Mouse (Mus musculus) forebrain, embryonic 14.5 days (tissue): Measurements from ENCODE around the gene Lamtor4. TPM values are rescaled to one million over a fixed set of nuclear protein-coding genes. Genes with fewer than 3 reads are reported as not detected.
"Not testable (repeated sequence)": the region's sequence is repeated elsewhere in the genome, so short reads cannot be mapped to it uniquely, and the experiment has no call there.

Experiments used
- ATAC-seq: fragments of 200-750 bp; cut with Nextera tagmentation; 2 replicates; pipeline ENCODE4 v1.8.0; 2017; ENCODE audit warnings: mild to moderate bottlenecking, moderate library complexity
- DNase-seq: peaks from one replicate; pipeline ENCODE4 v3.0.0-alpha.2; 2015; ENCODE audit warnings: low spot score
- H3K27ac ChIP-seq: fragments of 300-500 bp; sonication (generic); 2 replicates; pipeline ENCODE4 v1.5.1; 2014; ENCODE audit warnings: low read depth, mild to moderate bottlenecking, control low read depth, low read length, moderate library complexity
- H3K27me3 ChIP-seq: fragments of 300-500 bp; sonication (generic); replicated peaks from 2 replicates; pipeline ENCODE4 v1.6.1; 2014; ENCODE audit warnings: low read length, control low read depth, mixed read lengths; ENCODE audit not compliant: control insufficient read depth, insufficient read depth
- H3K36me3 ChIP-seq: fragments of 300-500 bp; sonication (generic); 2 replicates; pipeline ENCODE4 v1.6.1; 2014; ENCODE audit warnings: low read length, control low read depth; ENCODE audit not compliant: control insufficient read depth, insufficient read depth
- H3K4me1 ChIP-seq: fragments of 300-500 bp; sonication (generic); 2 replicates; pipeline ENCODE4 v1.6.1; 2014; ENCODE audit warnings: antibody characterized with exemption, low read length, control low read depth; ENCODE audit not compliant: control insufficient read depth, insufficient read depth
- H3K4me2 ChIP-seq: fragments of 300-500 bp; sonication (generic); 2 replicates; pipeline ENCODE4 v1.6.1; 2014; ENCODE audit warnings: mild to moderate bottlenecking, control low read depth, low read length
- H3K4me3 ChIP-seq: fragments of 300-500 bp; sonication (generic); 2 replicates; pipeline ENCODE4 v1.5.1; 2014; ENCODE audit warnings: low read depth, low read length, control low read depth
- H3K9ac ChIP-seq: fragments of 300-500 bp; sonication (generic); 2 replicates; pipeline ENCODE4 v1.6.1; 2014; ENCODE audit warnings: mild to moderate bottlenecking, low read length, control low read depth, moderate library complexity
- H3K9me3 ChIP-seq: fragments of 300-500 bp; sonication (generic); replicated peaks from 2 replicates; pipeline ENCODE4 v1.6.1; 2016; ENCODE audit warnings: low read length, control low read depth, mixed read lengths; ENCODE audit not compliant: control insufficient read depth
- WGBS: fragments of 180-500 bp; shearing (Covaris S2); extraction: QIAGEN DNeasy Blood & Tissue Kit; methylation state at CpG from one replicate; pipeline ENCODE4 v1.1.7; 2014; 5-methylcytosine and 5-hydroxymethylcytosine counted together
- polyA plus RNA-seq: library from polyadenylated mRNA; unstranded; fragments of >200 nt; fragmentation: Nextera tagmentation; extraction: Ambion mirVana; gene quantifications from 2 replicates; pipeline ENCODE4 v1.2.1, GENCODE M21; 2014

Gene Lamtor4
- 73.7 and 88.2 TPM in 2 replicates for polyA plus RNA-seq

DNA sequence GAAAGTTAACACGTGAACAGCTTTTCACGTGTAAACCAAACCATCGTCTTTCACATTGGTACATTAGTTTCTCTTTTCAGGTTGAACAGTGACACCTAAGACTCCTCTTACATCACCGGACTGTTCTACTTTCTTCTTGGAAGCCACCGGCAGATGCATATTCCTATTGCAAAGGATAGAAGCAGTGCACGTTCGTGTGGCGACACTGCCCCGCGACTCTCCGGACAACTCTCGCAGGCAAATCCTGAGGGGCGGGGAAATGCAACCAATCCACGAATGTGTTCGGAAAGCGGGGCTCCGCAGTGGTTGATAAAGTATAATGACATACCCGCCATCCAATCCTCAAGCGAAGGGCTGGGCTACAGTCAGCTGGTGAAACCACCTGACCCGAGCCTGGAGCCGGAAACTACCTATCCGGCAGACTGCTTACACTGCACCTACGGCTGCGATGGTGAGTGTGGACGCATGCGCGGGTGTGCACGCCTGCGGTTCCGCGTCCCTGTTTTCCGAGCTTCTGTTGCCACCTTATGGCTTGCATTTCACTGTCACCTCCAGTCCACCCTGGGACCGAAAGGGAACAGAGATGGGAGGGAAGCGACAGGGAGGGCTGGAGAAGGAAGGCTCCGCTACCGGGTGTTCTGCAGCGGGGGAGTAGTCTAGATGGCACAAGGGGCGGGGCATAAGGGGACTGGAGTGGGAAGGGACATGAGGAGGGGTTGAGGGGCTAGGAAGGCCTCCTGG lies at the start of gene Lamtor4:
Gene Lamtor4 (plus strand): TSS at position 130 of the 741 bp plus-strand sequence.
- H3K9ac ChIP-seq = peak within 1 kb of the TSS; percentile 61
- peak within 1 kb of the TSS; percentile 63 for H3K4me3 ChIP-seq
- ATAC-seq = peak; percentile 100
- peaks cover 8% of the 10 kb centered on the region for H3K4me1 ChIP-seq
- WGBS = under 1% methylated on average over 38 of the region's 38 CpGs
- peak; percentile 98 for DNase-seq
- H3K27me3 ChIP-seq = no peaks in the 10 kb centered on the region; the same call in 1 of the 2 replicates
- H3K27ac ChIP-seq = peak within 1 kb of the TSS; percentile 63
- no peaks in the 10 kb centered on the region for H3K9me3 ChIP-seq
- peaks cover 24% of the 10 kb centered on the region for H3K36me3 ChIP-seq
- H3K4me2 ChIP-seq = peak within 1 kb of the TSS; percentile 52

DNA sequence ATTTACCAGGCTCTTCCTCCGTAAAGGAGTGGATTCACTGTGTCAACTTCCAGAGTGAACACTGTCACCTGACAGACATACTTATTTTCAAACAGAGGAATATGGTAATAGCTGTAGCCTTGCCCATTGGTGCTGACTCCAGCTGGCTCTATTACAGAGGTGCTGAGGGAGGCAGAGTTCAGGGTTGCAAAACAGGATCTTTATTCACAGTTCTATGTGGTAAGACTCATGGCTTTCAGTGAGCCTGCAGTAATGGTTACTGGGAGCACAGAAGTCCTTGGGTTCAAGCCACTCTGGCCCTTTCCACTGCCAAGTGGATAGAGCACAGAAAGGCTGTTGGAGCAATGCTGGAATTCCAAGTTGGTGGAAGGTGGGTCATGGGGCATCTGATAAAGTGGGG lies 48.0 kb upstream of the Lamtor4 start:
- Histone ChIP-seq H3K27ac (no peak overlapping the region), H3K4me2 (no peak overlapping the region), H3K9ac (no peak overlapping the region), H3K36me3 (no peaks in the 10 kb centered on the region), H3K9me3 (no peaks in the 10 kb centered on the region), H3K4me1 (no peaks in the 10 kb centered on the region), H3K4me3 (no peak overlapping the region), H3K27me3 (no peaks in the 10 kb centered on the region)
- 88% methylated on average over 1 of the region's 1 CpGs for WGBS
- ATAC-seq (no peak), DNase-seq (no peak)

DNA sequence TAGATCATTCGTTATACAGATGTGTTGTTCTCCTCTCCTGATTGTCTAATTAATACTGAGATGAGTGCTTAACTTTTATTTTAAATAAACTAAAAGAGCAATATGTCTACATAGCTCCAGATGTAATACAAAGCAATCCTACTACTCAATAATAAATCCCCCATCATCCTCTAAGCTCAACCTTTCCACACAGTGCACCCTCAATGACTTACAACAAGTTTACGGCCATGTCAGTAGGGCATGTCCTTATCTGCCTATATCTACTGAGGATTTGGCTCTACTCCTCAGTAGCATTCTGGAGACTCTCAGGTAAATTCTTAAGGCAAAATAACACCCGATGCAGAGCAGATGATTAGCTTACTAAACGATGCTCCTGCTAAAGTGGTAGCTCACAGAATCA lies 47.4 kb upstream of the Lamtor4 start:
- no peak overlapping the region for H3K9ac ChIP-seq
- DNase-seq (no peak), ATAC-seq (no peak)
- no peak overlapping the region for H3K4me2 ChIP-seq
- H3K36me3 ChIP-seq = no peaks in the 10 kb centered on the region
- no peaks in the 10 kb centered on the region for H3K27me3 ChIP-seq
- H3K4me1 ChIP-seq = no peaks in the 10 kb centered on the region
- H3K9me3 ChIP-seq = no peaks in the 10 kb centered on the region
- no peak overlapping the region for H3K4me3 ChIP-seq
- H3K27ac ChIP-seq = no peak overlapping the region
- 87% methylated on average over 4 of the region's 4 CpGs for WGBS

DNA sequence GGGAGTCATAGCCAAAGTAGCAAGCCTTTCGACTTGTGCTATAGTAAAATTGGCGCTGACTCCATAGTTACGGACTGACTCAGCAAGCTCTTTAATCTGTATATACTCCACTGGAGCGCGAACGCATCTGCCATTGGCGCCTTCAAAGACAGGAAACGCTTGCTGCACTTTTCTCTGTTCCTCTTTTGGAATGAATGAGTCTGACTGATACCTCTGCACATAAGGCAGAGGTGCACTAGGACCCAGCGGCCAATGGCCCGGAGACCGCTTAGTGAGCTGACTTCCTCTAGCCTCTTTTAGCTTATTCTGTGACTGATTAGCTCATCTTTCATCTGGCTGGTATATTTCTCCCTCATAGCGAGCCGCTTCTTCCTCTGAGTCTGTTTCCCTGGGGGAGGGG lies 38.6 kb upstream of the Lamtor4 start:
- not testable (repeated sequence) for H3K4me3 ChIP-seq, ATAC-seq, H3K27me3 ChIP-seq, H3K4me1 ChIP-seq, H3K9me3 ChIP-seq, H3K9ac ChIP-seq, H3K4me2 ChIP-seq, H3K27ac ChIP-seq, DNase-seq, H3K36me3 ChIP-seq
- WGBS = 95% methylated on average over 13 of the region's 13 CpGs

DNA sequence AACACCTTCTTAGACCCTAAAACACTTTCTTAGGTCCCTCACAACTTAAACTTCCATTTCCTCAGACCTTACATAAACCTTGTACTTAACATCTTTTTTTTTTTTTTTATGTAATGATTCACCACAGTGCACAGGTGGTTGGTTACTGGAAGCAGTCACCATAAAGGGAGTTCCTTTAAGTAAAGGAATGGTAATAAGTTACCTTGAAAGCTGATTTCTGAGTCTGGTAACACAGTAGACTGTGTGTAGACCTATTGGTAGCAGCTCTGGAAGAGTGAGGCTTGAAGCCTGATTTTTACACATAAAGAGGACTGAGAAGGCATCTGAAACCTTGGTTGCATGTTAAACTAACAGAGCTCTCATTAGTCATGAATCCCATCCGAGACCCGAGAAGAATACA lies 35.4 kb upstream of the Lamtor4 start:
- Histone ChIP-seq H3K4me3 (no peak overlapping the region), H3K36me3 (no peaks in the 10 kb centered on the region), H3K9me3 (no peaks in the 10 kb centered on the region), H3K27ac (no peak overlapping the region), H3K27me3 (no peaks in the 10 kb centered on the region), H3K9ac (no peak overlapping the region), H3K4me2 (no peak overlapping the region), H3K4me1 (no peaks in the 10 kb centered on the region)
- 79% methylated on average over 2 of the region's 2 CpGs for WGBS
- DNase-seq = no peak
- no peak for ATAC-seq

DNA sequence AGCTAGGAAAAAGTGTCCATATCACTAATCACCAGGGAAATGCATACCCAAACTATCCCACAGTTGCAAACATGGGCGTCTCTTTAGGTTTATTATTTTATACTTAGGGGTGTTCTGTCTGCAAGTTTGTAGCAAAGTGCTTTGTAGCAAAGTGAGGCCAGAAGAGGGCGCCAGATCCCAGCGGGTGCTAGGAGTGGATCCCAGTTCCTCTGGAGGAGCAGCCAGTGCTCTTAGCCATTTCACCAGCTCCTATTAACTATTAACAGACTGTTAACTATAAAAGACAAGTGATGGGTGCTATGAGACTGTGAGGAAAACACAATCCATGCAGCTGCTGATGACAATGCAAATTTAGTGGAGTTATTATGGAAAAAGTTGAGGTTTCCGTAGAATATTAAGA lies 33.2 kb upstream of the Lamtor4 start:
- no peak overlapping the region for H3K27ac ChIP-seq
- no peaks in the 10 kb centered on the region for H3K27me3 ChIP-seq
- H3K9me3 ChIP-seq = no peaks in the 10 kb centered on the region
- DNase-seq (peak; percentile 76), ATAC-seq (no peak)
- no peaks in the 10 kb centered on the region for H3K4me1 ChIP-seq
- no peak overlapping the region for H3K9ac ChIP-seq
- no peaks in the 10 kb centered on the region for H3K36me3 ChIP-seq
- 24% methylated on average over 4 of the region's 4 CpGs for WGBS
- no peak overlapping the region for H3K4me2 ChIP-seq
- H3K4me3 ChIP-seq = no peak overlapping the region

DNA sequence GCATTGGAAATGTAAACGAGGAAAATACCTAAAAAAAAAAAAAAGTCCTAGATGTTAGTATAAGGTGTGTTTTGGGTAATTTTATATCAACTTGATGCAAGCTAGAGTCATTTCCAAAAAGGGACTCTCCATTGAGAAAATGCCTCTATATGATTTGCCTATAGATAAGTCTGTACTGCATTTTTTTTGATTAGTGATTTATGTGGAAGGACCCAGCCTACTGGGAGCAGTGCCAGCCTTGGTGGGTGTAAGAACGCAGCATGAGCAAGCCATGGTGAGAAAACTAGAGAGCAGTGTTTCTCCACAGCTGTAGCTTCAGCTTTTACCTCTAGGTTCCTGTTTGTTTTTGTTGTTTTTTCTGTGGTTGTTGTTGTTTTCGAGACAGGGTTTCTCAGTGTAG lies 32.0 kb upstream of the Lamtor4 start:
- 65% methylated on average over 3 of the region's 3 CpGs for WGBS
- Histone ChIP-seq H3K9ac (no peak overlapping the region), H3K4me3 (no peak overlapping the region), H3K4me1 (no peaks in the 10 kb centered on the region), H3K4me2 (no peak overlapping the region), H3K36me3 (no peaks in the 10 kb centered on the region), H3K9me3 (no peaks in the 10 kb centered on the region), H3K27me3 (no peaks in the 10 kb centered on the region), H3K27ac (no peak overlapping the region)
- ATAC-seq = no peak
- no peak for DNase-seq

DNA sequence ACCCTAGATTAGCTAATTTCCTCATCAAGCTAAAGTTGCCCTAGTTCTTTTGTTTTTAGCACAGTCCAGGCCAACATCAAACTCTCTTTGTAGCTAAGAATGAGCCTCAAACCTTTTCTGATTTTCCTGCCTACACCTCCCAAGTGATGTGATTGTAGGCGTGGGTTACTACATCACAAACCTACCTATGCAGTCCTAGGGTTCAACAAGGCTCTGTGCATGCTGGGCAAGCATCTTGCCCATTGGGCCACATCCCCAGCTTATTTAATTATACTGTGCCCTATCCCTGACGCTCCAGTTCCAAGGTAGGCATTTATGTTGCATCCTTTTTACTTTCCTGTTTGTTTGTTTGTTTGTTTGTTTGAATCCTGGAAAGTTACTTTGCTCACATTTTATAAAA lies 29.6 kb upstream of the Lamtor4 start, which contains the start of gene Nxpe5:
Gene Nxpe5 (plus strand): TSS at position 199 of the 400 bp plus-strand sequence.
- H3K27ac ChIP-seq = no peak within 1 kb of the TSS
- no peak within 1 kb of the TSS for H3K9ac ChIP-seq
- ATAC-seq (no peak), DNase-seq (no peak)
- 53% methylated on average over 2 of the region's 2 CpGs for WGBS
- no peaks in the 10 kb centered on the region for H3K9me3 ChIP-seq
- H3K4me2 ChIP-seq = no peak within 1 kb of the TSS
- H3K4me3 ChIP-seq = no peak within 1 kb of the TSS
- H3K27me3 ChIP-seq = no peaks in the 10 kb centered on the region
- H3K4me1 ChIP-seq = no peaks in the 10 kb centered on the region
- H3K36me3 ChIP-seq = no peaks in the 10 kb centered on the region

DNA sequence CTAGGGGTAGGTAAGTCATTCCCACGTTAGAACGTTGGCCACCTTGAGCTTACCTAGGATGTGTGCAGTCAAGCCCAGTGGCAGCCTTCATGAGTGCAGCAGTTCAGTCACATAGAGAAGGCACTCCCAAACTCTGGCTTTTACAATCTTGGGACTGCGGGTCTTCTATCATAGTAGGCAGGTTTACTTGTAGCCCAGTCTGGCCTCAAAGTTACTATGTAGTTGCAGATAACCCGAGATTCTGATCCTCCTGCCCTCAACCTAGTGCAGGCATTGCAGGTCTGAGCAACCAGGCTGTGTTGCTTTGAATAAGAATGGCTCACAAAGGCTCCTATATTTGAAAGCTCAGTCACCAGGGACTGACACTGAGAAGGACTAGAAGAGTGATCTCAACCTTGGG lies 28.8 kb upstream of the Lamtor4 start:
- DNase-seq = no peak
- Histone ChIP-seq H3K4me2 (no peak overlapping the region), H3K4me1 (no peaks in the 10 kb centered on the region), H3K27me3 (no peaks in the 10 kb centered on the region), H3K36me3 (no peaks in the 10 kb centered on the region), H3K9me3 (no peaks in the 10 kb centered on the region), H3K27ac (no peak overlapping the region), H3K9ac (no peak overlapping the region), H3K4me3 (no peak overlapping the region)
- 85% methylated on average over 4 of the region's 4 CpGs for WGBS
- no peak for ATAC-seq
